Mouse (Mus musculus): ENCODE data around the gene Mrps6. TPM values are rescaled to one million over a fixed set of nuclear protein-coding genes. Genes with fewer than 3 reads are reported as not detected.

The Mrps6 gene
- total and polyA plus RNA-seq, 3 experiments: 40.8 to 71.0 TPM; not detected in 1

- Histone ChIP-seq H3K27me3 (ENCODE audit: control insufficient read depth in 1 of 2, insufficient read depth in 2 of 2, low read length in 2 of 2) (peaks cover 11 to 12% of the 10 kb centered on the region in 2 experiments), H3K79me2 (ENCODE audit: control insufficient read depth, insufficient read depth, low read length, poor library complexity) (no peaks in the 10 kb centered on the region), H3K36me3 (ENCODE audit: control insufficient read depth in 1 of 2, insufficient read depth in 2 of 2, low read length in 2 of 2) (no peaks in the 10 kb centered on the region), H3K4me1 (ENCODE audit: control insufficient read depth in 1 of 2, insufficient read depth in 2 of 2, low read length in 2 of 2) (no peaks in the 10 kb centered on the region), H3K9ac (ENCODE audit: control insufficient read depth, low read depth, low read length, poor library complexity, severe bottlenecking) (no peak overlapping the region), H3K4me3 (ENCODE audit: control insufficient read depth in 1 of 2, insufficient read depth in 1 of 2, low read depth in 2 of 2, low read length in 2 of 2) (no peak overlapping the region), H3K27ac (ENCODE audit: control insufficient read depth, low read depth, low read length) (no peak overlapping the region), H3K9me3 (replicated peaks; ENCODE audit: insufficient read depth, low read length) (no peaks in the 10 kb centered on the region)
- TF ChIP-seq SMC3 (IDR thresholded peaks at IDR 0.05; ENCODE audit: low read depth, low read length) (no peak), SIN3A (IDR thresholded peaks at IDR 0.05; ENCODE audit: low read length) (no peak), TAL1 (IDR thresholded peaks at IDR 0.05; ENCODE audit: low read length) (no peak), TCF12 (IDR thresholded peaks at IDR 0.05; ENCODE audit: low read depth, low read length) (no peak), TBP (IDR thresholded peaks at IDR 0.05; ENCODE audit: low read depth, low read length) (no peak), CHD2 (IDR thresholded peaks at IDR 0.05; ENCODE audit: low read length) (no peak), MAX (IDR thresholded peaks at IDR 0.05; ENCODE audit: low read length) (no peak), MXI1 (IDR thresholded peaks at IDR 0.05; ENCODE audit: low read depth, low read length) (no peak)
- no peak for DNase-seq (ENCODE audit: low read depth, low spot score)
These were observed 48.5 kb upstream of the Mrps6 start for GRCm38 (mm10) chr16:92009586-92009985.

GRCm38 (mm10) chr16:92016792-92017191 lies 41.3 kb upstream of the Mrps6 start:
- Histone ChIP-seq H3K9ac (ENCODE audit: control insufficient read depth, low read depth, low read length, poor library complexity, severe bottlenecking) (no peak overlapping the region), H3K27me3 (ENCODE audit: control insufficient read depth in 1 of 2, insufficient read depth in 2 of 2, low read length in 2 of 2) (peaks cover 14 to 17% of the 10 kb centered on the region in 2 experiments), H3K9me3 (replicated peaks; ENCODE audit: insufficient read depth, low read length) (no peaks in the 10 kb centered on the region), H3K36me3 (ENCODE audit: control insufficient read depth in 1 of 2, insufficient read depth in 2 of 2, low read length in 2 of 2) (no peaks in the 10 kb centered on the region), H3K4me3 (ENCODE audit: control insufficient read depth in 1 of 2, insufficient read depth in 1 of 2, low read depth in 2 of 2, low read length in 2 of 2) (no peak overlapping the region), H3K4me1 (ENCODE audit: control insufficient read depth in 1 of 2, insufficient read depth in 2 of 2, low read length in 2 of 2) (no peaks in the 10 kb centered on the region), H3K27ac (ENCODE audit: control insufficient read depth, low read depth, low read length) (no peak overlapping the region), H3K79me2 (ENCODE audit: control insufficient read depth, insufficient read depth, low read length, poor library complexity) (no peaks in the 10 kb centered on the region)
- TF ChIP-seq ZMIZ1 (IDR thresholded peaks at IDR 0.05; ENCODE audit: low read depth, low read length) (no peak), GATA1 (IDR thresholded peaks at IDR 0.05; ENCODE audit: low read depth, low read length) (no peak), TBP (IDR thresholded peaks at IDR 0.05; ENCODE audit: low read depth, low read length) (no peak), NRF1 (IDR thresholded peaks at IDR 0.05; ENCODE audit: insufficient read depth, low read depth, low read length, poor library complexity, severe bottlenecking) (no peak), CHD2 (IDR thresholded peaks at IDR 0.05; ENCODE audit: low read length) (no peak), SMC3 (IDR thresholded peaks at IDR 0.05; ENCODE audit: low read depth, low read length) (no peak)
- DNase-seq (ENCODE audit: low read depth, low spot score): no peak

GRCm38 (mm10) chr16:92019141-92020118 lies 38.6 kb upstream of the Mrps6 start:
- H3K9me3 ChIP-seq (replicated peaks; ENCODE audit: insufficient read depth, low read length): no peaks in the 10 kb centered on the region
- H3K9ac ChIP-seq (ENCODE audit: control insufficient read depth, low read depth, low read length, poor library complexity, severe bottlenecking): no peak overlapping the region
- H3K4me3 ChIP-seq (ENCODE audit: control insufficient read depth in 1 of 2, insufficient read depth in 1 of 2, low read depth in 2 of 2, low read length in 2 of 2): no peak overlapping the region
- TF ChIP-seq ZKSCAN1 (IDR thresholded peaks at IDR 0.05; ENCODE audit: low read depth, low read length): no peak
- no peak for TF ChIP-seq POLR2AphosphoS5 (IDR thresholded peaks at IDR 0.05; ENCODE audit: borderline replicate concordance, low read depth, low read length)
- no peak for TF ChIP-seq USF2 (IDR thresholded peaks at IDR 0.05; ENCODE audit: borderline replicate concordance in 1 of 2, insufficient read depth in 1 of 2, low read depth in 1 of 2, low read length in 2 of 2)
- no peak for TF ChIP-seq MAFK (IDR thresholded peaks at IDR 0.05; ENCODE audit: borderline replicate concordance, low read depth, low read length)
- TF ChIP-seq UBTF (IDR thresholded peaks at IDR 0.05; ENCODE audit: borderline replicate concordance, insufficient read depth, low read depth, low read length): no peak
- TF ChIP-seq EP300 (IDR thresholded peaks at IDR 0.05; ENCODE audit: low read depth in 1 of 2, low read length in 2 of 2): no peak
- no peak for TF ChIP-seq SIN3A (IDR thresholded peaks at IDR 0.05; ENCODE audit: low read length)
- no peak for TF ChIP-seq CTCF (IDR thresholded peaks at IDR 0.05 in 2 of 3, conservative IDR thresholded peaks at IDR 0.05 in 1 of 3; ENCODE audit: control insufficient read depth in 1 of 3, insufficient read depth in 1 of 3, low read depth in 2 of 3, low read length in 3 of 3, poor library complexity in 1 of 3, severe bottlenecking in 1 of 3)
- no peak for DNase-seq (ENCODE audit: low read depth, low spot score)
- no peaks in the 10 kb centered on the region for H3K36me3 ChIP-seq (ENCODE audit: control insufficient read depth in 1 of 2, insufficient read depth in 2 of 2, low read length in 2 of 2)
- no peak overlapping the region for H3K27ac ChIP-seq (ENCODE audit: control insufficient read depth, low read depth, low read length)
- peaks cover 12% of the 10 kb centered on the region in 2 experiments for H3K27me3 ChIP-seq (ENCODE audit: control insufficient read depth in 1 of 2, insufficient read depth in 2 of 2, low read length in 2 of 2)
- H3K4me1 ChIP-seq (ENCODE audit: control insufficient read depth in 1 of 2, insufficient read depth in 2 of 2, low read length in 2 of 2): no peaks in the 10 kb centered on the region
- H3K79me2 ChIP-seq (ENCODE audit: control insufficient read depth, insufficient read depth, low read length, poor library complexity): no peaks in the 10 kb centered on the region

Measured in MEL (cell line).